ENCODE assay signal across 15 mouse cellular contexts in genomic region chr19:40410511-40410910, GRCm38 (mm10).
A peak's percentile ranks its signal among the peaks of the same experiment; 100 is the strongest.
DNase-seq lines count a peak whose midpoint lies in the region; ATAC-seq lines count a peak whose summit lies in the region.
"Had no signal": no experiment of that assay in that cellular context is flagged by ENCODE, and none has a peak within 500 bp of the region (broad histone marks: within the 10 kb centered on the region; RNA-seq: fewer than 3 reads in every experiment).

No protein-coding gene starts in this region.

- no peak overlapping the region for H3K9ac ChIP-seq in forebrain, embryonic 15.5 days (replicated peaks)
- H3K9ac ChIP-seq in hindbrain, embryonic 16.5 days (ENCODE audit: low read depth, low read length) = no peak overlapping the region
- H3K9ac ChIP-seq in hindbrain, embryonic 14.5 days = no peak overlapping the region
- no peak overlapping the region for H3K9ac ChIP-seq in lung, embryonic 15.5 days
- H3K9ac ChIP-seq in stomach, embryonic 16.5 days (ENCODE audit: low read length) = no peak overlapping the region
- H3K9ac ChIP-seq: neural tube, embryonic 15.5 days had no signal

- no peaks in the 10 kb centered on the region; the same call in 1 of the 2 replicates for H3K36me3 ChIP-seq in forebrain, embryonic 15.5 days
- H3K36me3 ChIP-seq in forebrain, embryonic 10.5 days (replicated peaks) = no peaks in the 10 kb centered on the region
- H3K36me3 ChIP-seq in hindbrain, embryonic 16.5 days (ENCODE audit: control insufficient read depth, insufficient read depth, low read length) = no peaks in the 10 kb centered on the region
- no peaks in the 10 kb centered on the region for H3K36me3 ChIP-seq in hindbrain, embryonic 14.5 days (replicated peaks; ENCODE audit: control insufficient read depth, insufficient read depth)
- H3K36me3 ChIP-seq in lung, embryonic 15.5 days = no peaks in the 10 kb centered on the region
- H3K36me3 ChIP-seq in stomach, embryonic 16.5 days (ENCODE audit: control insufficient read depth, insufficient read depth, low read length) = no peaks in the 10 kb centered on the region
- H3K36me3 ChIP-seq: neural tube, embryonic 15.5 days had no signal

- no peaks in the 10 kb centered on the region for H3K27me3 ChIP-seq in forebrain, embryonic 15.5 days
- H3K27me3 ChIP-seq in forebrain, embryonic 10.5 days (ENCODE audit: poor library complexity, severe bottlenecking) = no peaks in the 10 kb centered on the region
- H3K27me3 ChIP-seq in hindbrain, embryonic 16.5 days (replicated peaks; ENCODE audit: control insufficient read depth, insufficient read depth, low read length) = no peaks in the 10 kb centered on the region
- H3K27me3 ChIP-seq in hindbrain, embryonic 14.5 days (ENCODE audit: control insufficient read depth, insufficient read depth, low read length) = no peaks in the 10 kb centered on the region
- H3K27me3 ChIP-seq in lung, embryonic 15.5 days = no peaks in the 10 kb centered on the region
- H3K27me3 ChIP-seq in stomach, embryonic 16.5 days (ENCODE audit: control insufficient read depth, insufficient read depth, low read length) = no peaks in the 10 kb centered on the region
- H3K27me3 ChIP-seq: neural tube, embryonic 15.5 days; Patski had no signal

- no peak overlapping the region for H3K4me3 ChIP-seq in forebrain, embryonic 15.5 days
- H3K4me3 ChIP-seq in forebrain, embryonic 10.5 days = no peak overlapping the region
- H3K4me3 ChIP-seq in hindbrain, embryonic 16.5 days (ENCODE audit: low read length) = no peak overlapping the region
- H3K4me3 ChIP-seq in hindbrain, embryonic 14.5 days (replicated peaks; ENCODE audit: low read length) = no peak overlapping the region
- no peak overlapping the region for H3K4me3 ChIP-seq in lung, embryonic 15.5 days
- H3K4me3 ChIP-seq in stomach, embryonic 16.5 days (replicated peaks; ENCODE audit: low read length) = no peak overlapping the region
- H3K4me3 ChIP-seq: neural tube, embryonic 15.5 days had no signal

- H3K4me1 ChIP-seq in forebrain, embryonic 15.5 days = peaks cover 35% of the 10 kb centered on the region
- peaks cover 12% of the 10 kb centered on the region for H3K4me1 ChIP-seq in forebrain, embryonic 10.5 days
- peaks cover 9% of the 10 kb centered on the region; the same call in 1 of the 2 replicates for H3K4me1 ChIP-seq in hindbrain, embryonic 16.5 days (ENCODE audit: control insufficient read depth, insufficient read depth, low read depth, low read length)
- H3K4me1 ChIP-seq in hindbrain, embryonic 14.5 days (replicated peaks; ENCODE audit: control insufficient read depth, insufficient read depth, low read length) = peaks cover 19% of the 10 kb centered on the region
- H3K4me1 ChIP-seq in lung, embryonic 15.5 days = peaks cover 28% of the 10 kb centered on the region
- peaks cover 26% of the 10 kb centered on the region for H3K4me1 ChIP-seq in stomach, embryonic 16.5 days (ENCODE audit: control insufficient read depth, insufficient read depth, low read length)

- DNase-seq in forebrain, embryonic 10.5 days (ENCODE audit: extremely low spot score, low spot score) = no peak
- no peak for DNase-seq in hindbrain, embryonic 14.5 days (ENCODE audit: low spot score)
- no peak for DNase-seq in lung, adult 18-20 months
- no peak for DNase-seq in cerebellum, adult 11-12 months
- DNase-seq: heart, postnatal 10 days; kidney, postnatal 14 days; right cerebral cortex, postnatal 4 days; thymus, adult 2 months had no signal

- no peak for ATAC-seq in forebrain, embryonic 15.5 days (replicated peaks)
- ATAC-seq in hindbrain, embryonic 16.5 days = no peak
- no peak for ATAC-seq in hindbrain, embryonic 14.5 days (ENCODE audit: low FRiP score)
- no peak for ATAC-seq in lung, embryonic 15.5 days (ENCODE audit: borderline replicate concordance, extremely low read depth, low FRiP score, low TSS enrichment)
- no peak for ATAC-seq in stomach, embryonic 16.5 days (ENCODE audit: insufficient read depth, low FRiP score)
- ATAC-seq: inflammation-experienced regulatory T-cells, adult 6 months; Patski had no signal

- peak overlapping the region; percentile 92 for H3K27ac ChIP-seq in forebrain, embryonic 15.5 days (replicated peaks)
- H3K27ac ChIP-seq in forebrain, embryonic 10.5 days = no peak overlapping the region
- peak overlapping the region; percentile 24 for H3K27ac ChIP-seq in hindbrain, embryonic 16.5 days (ENCODE audit: low read depth, low read length)
- no peak overlapping the region for H3K27ac ChIP-seq in hindbrain, embryonic 14.5 days
- H3K27ac ChIP-seq in lung, embryonic 15.5 days = peak overlapping the region; percentile 32; the same call in 1 of the 2 replicates
- H3K27ac ChIP-seq in stomach, embryonic 16.5 days (ENCODE audit: low read length) = peak overlapping the region; percentile 83

- H3K9me3 ChIP-seq in forebrain, embryonic 15.5 days = no peaks in the 10 kb centered on the region
- H3K9me3 ChIP-seq in forebrain, embryonic 10.5 days = no peaks in the 10 kb centered on the region
- no peaks in the 10 kb centered on the region for H3K9me3 ChIP-seq in hindbrain, embryonic 16.5 days (ENCODE audit: control insufficient read depth, low read length)
- H3K9me3 ChIP-seq in hindbrain, embryonic 14.5 days (ENCODE audit: control insufficient read depth, low read length) = no peaks in the 10 kb centered on the region
- no peaks in the 10 kb centered on the region for H3K9me3 ChIP-seq in lung, embryonic 15.5 days
- no peaks in the 10 kb centered on the region for H3K9me3 ChIP-seq in stomach, embryonic 16.5 days (replicated peaks; ENCODE audit: control insufficient read depth, low read length)
- H3K9me3 ChIP-seq: neural tube, embryonic 15.5 days had no signal

- H3K4me2 ChIP-seq in forebrain, embryonic 15.5 days (replicated peaks) = no peak overlapping the region
- no peak overlapping the region for H3K4me2 ChIP-seq in hindbrain, embryonic 16.5 days (ENCODE audit: low read length)
- no peak overlapping the region for H3K4me2 ChIP-seq in hindbrain, embryonic 14.5 days (replicated peaks)
- no peak overlapping the region for H3K4me2 ChIP-seq in lung, embryonic 15.5 days
- H3K4me2 ChIP-seq in stomach, embryonic 16.5 days (ENCODE audit: low read depth, low read length) = no peak overlapping the region
- H3K4me2 ChIP-seq: neural tube, embryonic 15.5 days had no signal

- 81% methylated on average over 4 of the region's 4 CpGs for WGBS in forebrain, embryonic 15.5 days
- WGBS in forebrain, embryonic 10.5 days = 88% methylated on average over 4 of the region's 4 CpGs
- 68% methylated on average over 4 of the region's 4 CpGs for WGBS in hindbrain, embryonic 16.5 days
- 82% methylated on average over 4 of the region's 4 CpGs for WGBS in hindbrain, embryonic 14.5 days
- WGBS in lung, embryonic 15.5 days = 48% methylated on average over 4 of the region's 4 CpGs
- WGBS in stomach, embryonic 16.5 days = 55% methylated on average over 4 of the region's 4 CpGs

Comparison
In these comparisons a context has a peak if more than half of its experiments do, and no peak if none do; other contexts are left out.
1. H3K27ac ChIP-seq: peak in forebrain, embryonic 15.5 days (single experiment), hindbrain, embryonic 16.5 days (single experiment), lung, embryonic 15.5 days (single experiment) and stomach, embryonic 16.5 days (single experiment); none in forebrain, embryonic 10.5 days (single experiment) and hindbrain, embryonic 14.5 days (single experiment).